Mouse (Mus musculus) ES-Bruce4 (cell line): ENCODE results near the gene Ifih1.

Experiments
- CTCF ChIP-seq: IDR thresholded peaks from one replicate; pipeline ENCODE4 v1.8.1; 2011; ENCODE audit warnings: low read depth, low read length
- POLR2A ChIP-seq: IDR thresholded peaks from one replicate; pipeline ENCODE4 v1.8.1; 2011; ENCODE audit warnings: low read length; ENCODE audit not compliant: insufficient read depth

DNA sequence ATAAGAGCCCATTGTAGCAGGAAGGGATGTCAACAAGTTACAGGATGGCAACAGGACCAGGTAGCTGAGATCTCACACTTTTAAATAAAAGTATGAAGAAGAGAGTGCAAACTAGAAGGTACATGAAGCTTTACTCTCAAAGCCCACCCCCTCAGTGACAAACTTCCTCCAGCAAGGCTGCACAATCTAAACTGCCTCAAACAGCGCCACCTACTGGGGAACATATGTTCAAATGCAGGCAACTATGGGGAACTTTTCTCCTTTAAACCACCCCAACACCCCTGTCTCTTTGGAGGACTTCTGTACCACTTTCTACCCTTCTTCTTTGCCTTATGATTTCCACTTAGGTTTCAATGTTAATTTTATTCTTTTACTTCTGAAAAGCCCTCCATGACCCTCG is 88.6 kb downstream of the Ifih1 start:
- TF ChIP-seq CTCF, result no peak
- no peak for TF ChIP-seq POLR2A
